Comparison of ENCODE assay signal across 9 mouse cellular contexts in genomic region chr6:72359891-72360598, GRCm38 (mm10). TPM values are rescaled to one million over a fixed set of nuclear protein-coding genes. Genes with fewer than 3 reads are reported as not detected.
DNase-seq lines count a peak whose midpoint lies in the region; ATAC-seq and TF ChIP-seq lines count a peak whose summit lies in the region.
"Had no signal": no experiment of that assay in that cellular context is flagged by ENCODE, and none has a peak within 500 bp of the region (broad histone marks: within the 10 kb centered on the region; RNA-seq: fewer than 3 reads in every experiment).

No protein-coding gene starts in this region.

- H3K4me1 ChIP-seq in lung, embryonic 14.5 days (ENCODE audit: insufficient read depth), result 0 out of 2 replicates have a peak, but pooled peaks cover 4% of the 10 kb centered on the region
- peaks cover 13% of the 10 kb centered on the region for H3K4me1 ChIP-seq in embryonic facial prominence, embryonic 14.5 days (ENCODE audit: control insufficient read depth, insufficient read depth, low read length)

- no peak overlapping the region for H3ac ChIP-seq in myocyte (ENCODE audit: control insufficient read depth, insufficient read length)

- intact Hi-C loops in heart, postnatal 14 days (cut with DNase I), result loop anchor here (5.0 kb wide), 1 partner anchor 42 kb away; no protein-coding TSS in a partner anchor

- ATAC-seq in lung, embryonic 14.5 days (ENCODE audit: insufficient read depth), result no peak
- no peak for ATAC-seq in embryonic facial prominence, embryonic 14.5 days (ENCODE audit: low read depth)

- H3K27me3 ChIP-seq in lung, embryonic 14.5 days (ENCODE audit: insufficient read depth, low read length), result no peaks in the 10 kb centered on the region
- H3K27me3 ChIP-seq in embryonic facial prominence, embryonic 14.5 days (replicated peaks; ENCODE audit: control insufficient read depth, insufficient read depth, low read length), result no peaks in the 10 kb centered on the region
- no peaks in the 10 kb centered on the region for H3K27me3 ChIP-seq in myocyte (ENCODE audit: control insufficient read depth, insufficient read depth, insufficient read length)

- H3K9ac ChIP-seq in lung, embryonic 14.5 days, result no peak overlapping the region
- H3K9ac ChIP-seq in embryonic facial prominence, embryonic 14.5 days (ENCODE audit: low read depth, low read length), result peak overlapping the region; percentile 8; the same call in 1 of the 2 replicates
- H3K9ac ChIP-seq: hindbrain, embryonic 14.5 days had no signal

- H3K4me3 ChIP-seq in lung, embryonic 14.5 days (ENCODE audit: low read depth, low read length), result peak overlapping the region; percentile 1; the same call in 1 of the 2 replicates
- H3K4me3 ChIP-seq in embryonic facial prominence, embryonic 14.5 days (ENCODE audit: low read depth, low read length), result no peak overlapping the region
- peak overlapping the region; percentile 69 for H3K4me3 ChIP-seq in myocyte

- H3K36me3 ChIP-seq in lung, embryonic 14.5 days (ENCODE audit: insufficient read depth), result peaks cover 28% of the 10 kb centered on the region
- peaks cover 29% of the 10 kb centered on the region; the same call in 1 of the 2 replicates for H3K36me3 ChIP-seq in embryonic facial prominence, embryonic 14.5 days (ENCODE audit: control insufficient read depth, insufficient read depth, low read length)
- H3K36me3 ChIP-seq in myocyte (ENCODE audit: control insufficient read depth, insufficient read depth), result peaks cover 8% of the 10 kb centered on the region

- DNase-seq in heart, adult 11 months, result peak; percentile 91
- no peak for DNase-seq in heart, postnatal 14 days
- DNase-seq in lung, embryonic 14.5 days, result no peak
- no peak for DNase-seq in lung, postnatal 4 days
- no peak for DNase-seq in embryonic facial prominence, embryonic 14.5 days (ENCODE audit: low spot score)
- no peak for DNase-seq in retina, postnatal 1 day
- DNase-seq in cerebellum, postnatal 25 days, result no peak

- H3K9me3 ChIP-seq in lung, embryonic 14.5 days (ENCODE audit: low read depth, low read length), result no peaks in the 10 kb centered on the region
- H3K9me3 ChIP-seq in embryonic facial prominence, embryonic 14.5 days (ENCODE audit: control insufficient read depth, low read length), result no peaks in the 10 kb centered on the region

- TF ChIP-seq CTCF in lung, embryonic 14.5 days (IDR thresholded peaks at IDR 0.05; ENCODE audit: low read depth), result no peak

- 58% methylated on average over 11 of the region's 11 CpGs for WGBS in lung, embryonic 14.5 days
- WGBS in embryonic facial prominence, embryonic 14.5 days, result 74% methylated on average over 11 of the region's 11 CpGs

- peak; percentile 1 for TF ChIP-seq POLR2A in myocyte (IDR thresholded peaks at IDR 0.05; ENCODE audit: insufficient read length, low read depth)

- peak overlapping the region; percentile 86 for H3K4me2 ChIP-seq in lung, embryonic 14.5 days
- H3K4me2 ChIP-seq in embryonic facial prominence, embryonic 14.5 days (ENCODE audit: low read depth, low read length), result no peak overlapping the region
- H3K4me2 ChIP-seq in myocyte (ENCODE audit: low read depth), result peak overlapping the region; percentile 95
- H3K4me2 ChIP-seq: hindbrain, embryonic 14.5 days had no signal

- peak overlapping the region; percentile 25; the same call in 1 of the 2 replicates for H3K27ac ChIP-seq in lung, embryonic 14.5 days (ENCODE audit: low read depth)
- no peak overlapping the region for H3K27ac ChIP-seq in embryonic facial prominence, embryonic 14.5 days (replicated peaks; ENCODE audit: low read depth, low read length)
- H3K27ac ChIP-seq: hindbrain, embryonic 14.5 days had no signal

- peaks cover 14% of the 10 kb centered on the region for H3K79me2 ChIP-seq in myocyte (ENCODE audit: control insufficient read depth, insufficient read depth)

TF ChIP-seq in myocyte, 11 proteins besides CTCF, POLR2A, EP300 and RAD21:
- no peak for TF ChIP-seq TCF12 (IDR thresholded peaks at IDR 0.05; ENCODE audit: insufficient read depth, poor library complexity, severe bottlenecking)
- no peak for TF ChIP-seq MYOG (IDR thresholded peaks at IDR 0.05; ENCODE audit: control insufficient read depth in 1 of 3, insufficient read depth in 1 of 3, insufficient read length in 2 of 3, low read depth in 2 of 3)
- TF ChIP-seq USF1 (IDR thresholded peaks at IDR 0.05; ENCODE audit: low read depth), result no peak
- no peak for TF ChIP-seq SRF (IDR thresholded peaks at IDR 0.05; ENCODE audit: control insufficient read depth, insufficient read length, low read depth)
- TF ChIP-seq E2F4 (IDR thresholded peaks at IDR 0.05; ENCODE audit: insufficient read depth), result no peak
- TF ChIP-seq REST (IDR thresholded peaks at IDR 0.05; ENCODE audit: insufficient read depth, insufficient read length), result no peak
- no peak for TF ChIP-seq POLR2AphosphoS2 (IDR thresholded peaks at IDR 0.05; ENCODE audit: insufficient read length, low read depth)
- TF ChIP-seq MAX (IDR thresholded peaks at IDR 0.05; ENCODE audit: low read depth), result no peak
- TF ChIP-seq CEBPB (IDR thresholded peaks at IDR 0.05; ENCODE audit: insufficient read depth, poor library complexity, severe bottlenecking), result no peak

RNA-seq across cellular contexts. Expression of gene Tmem150a, which starts 4.8 kb away (rescaled TPM):
- 10 to 100 TPM; 14.7 to 17.6 TPM for total RNA-seq in heart, postnatal 14 days (2021)
- 10.3 and 10.4 TPM in 2 replicates for polyA plus RNA-seq in lung, embryonic 14.5 days (2014; fragmentation: Nextera tagmentation; extraction: Ambion mirVana)
- polyA plus RNA-seq in embryonic facial prominence, embryonic 14.5 days (2014; fragmentation: Nextera tagmentation; extraction: Ambion mirVana), result 16.3 and 17.6 TPM in 2 replicates
- polyA plus RNA-seq in myocyte (2012; fragmentation: generic; extraction: Trizol), result 26.7 TPM

RNA-seq across cellular contexts. Expression of gene Rnf181, which starts 6.7 kb away (rescaled TPM):
- 10 to 100 TPM; 45.5 to 46.5 TPM for total RNA-seq in heart, postnatal 14 days (2021)
- 105 and 116 TPM in 2 replicates for polyA plus RNA-seq in lung, embryonic 14.5 days (2014; fragmentation: Nextera tagmentation; extraction: Ambion mirVana)
- polyA plus RNA-seq in embryonic facial prominence, embryonic 14.5 days (2014; fragmentation: Nextera tagmentation; extraction: Ambion mirVana), result 79.9 and 81.1 TPM in 2 replicates
- 169 TPM for polyA plus RNA-seq in myocyte (2012; fragmentation: generic; extraction: Trizol)

RNA-seq across cellular contexts. Expression of gene 0610030E20Rik, which starts 12.9 kb away (rescaled TPM):
- 10 to 100 TPM; 13.1 to 14.4 TPM for total RNA-seq in heart, postnatal 14 days (2021)
- polyA plus RNA-seq in lung, embryonic 14.5 days (2014; fragmentation: Nextera tagmentation; extraction: Ambion mirVana), result 25.5 and 29.7 TPM in 2 replicates
- 19.6 and 25.0 TPM in 2 replicates for polyA plus RNA-seq in embryonic facial prominence, embryonic 14.5 days (2014; fragmentation: Nextera tagmentation; extraction: Ambion mirVana)
- 8.0 TPM for polyA plus RNA-seq in myocyte (2012; fragmentation: generic; extraction: Trizol)

RNA-seq across cellular contexts. Expression of gene Usp39, which starts 15.1 kb away (rescaled TPM):
- total RNA-seq in heart, postnatal 14 days (2021), result 10 to 100 TPM; 16.6 to 19.7 TPM
- polyA plus RNA-seq in lung, embryonic 14.5 days (2014; fragmentation: Nextera tagmentation; extraction: Ambion mirVana), result 69.0 and 73.7 TPM in 2 replicates
- 46.6 and 50.7 TPM in 2 replicates for polyA plus RNA-seq in embryonic facial prominence, embryonic 14.5 days (2014; fragmentation: Nextera tagmentation; extraction: Ambion mirVana)
- polyA plus RNA-seq in myocyte (2012; fragmentation: generic; extraction: Trizol), result 55.4 TPM

RNA-seq across cellular contexts. Expression of gene Vamp5, which starts 20.2 kb away (rescaled TPM):
- 10 to 100 TPM; 48.8 to 54.0 TPM for total RNA-seq in heart, postnatal 14 days (2021)
- polyA plus RNA-seq in lung, embryonic 14.5 days (2014; fragmentation: Nextera tagmentation; extraction: Ambion mirVana), result 31.0 and 31.2 TPM in 2 replicates
- 20.3 and 22.3 TPM in 2 replicates for polyA plus RNA-seq in embryonic facial prominence, embryonic 14.5 days (2014; fragmentation: Nextera tagmentation; extraction: Ambion mirVana)
- 544 TPM for polyA plus RNA-seq in myocyte (2012; fragmentation: generic; extraction: Trizol)
